Comparison of ENCODE assay signal across 20 mouse cellular contexts in the genomic region with DNA sequence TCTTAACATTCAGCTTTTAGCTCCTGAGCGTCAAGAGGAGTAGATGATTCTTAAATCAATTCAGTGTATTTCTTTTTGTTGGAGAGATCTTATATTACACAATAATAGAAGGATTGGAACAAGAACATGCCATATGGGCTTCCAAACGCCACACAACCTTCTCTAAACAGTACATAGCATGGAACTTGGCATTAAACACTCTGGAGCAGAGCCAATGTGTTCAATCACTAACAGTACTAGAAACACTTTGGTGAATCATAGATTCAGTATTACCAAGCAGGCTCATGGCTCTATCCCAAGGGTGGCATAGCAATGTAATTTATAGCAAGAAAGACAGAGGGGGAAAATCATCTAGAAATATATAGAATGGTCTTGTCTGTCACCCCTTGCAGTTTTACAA.
DNase-seq lines count a peak whose midpoint lies in the region; ATAC-seq and TF ChIP-seq lines count a peak whose summit lies in the region.
"Had no signal": no experiment of that assay in that cellular context is flagged by ENCODE, and none has a peak within 500 bp of the region (broad histone marks: within the 10 kb centered on the region; RNA-seq: fewer than 3 reads in every experiment).

No protein-coding gene starts in this region.

- peak; percentile 24 to 54 for DNase-seq in cerebellum, postnatal 10 days
- no peak for DNase-seq in cerebellum, adult 8-10 months
- peak; percentile 7 for DNase-seq in hindbrain, postnatal 0 days (ENCODE audit: low spot score)
- DNase-seq in NIH3T3 (ENCODE audit: low read depth), result peak; percentile 1
- DNase-seq in layer of hippocampus, adult 9-11 months, result peak; percentile 52
- DNase-seq in urinary bladder, postnatal 36 days (ENCODE audit: low spot score in 2 of 2), result no peak
- DNase-seq: cerebellum, adult 11-12 months; gastrocnemius, postnatal 10 days; heart, adult 18-20 months; heart, postnatal 4 days; kidney, adult 18-20 months; kidney, postnatal 10 days; liver; liver, postnatal 0 days had no signal

- no peak overlapping the region for H3K4me3 ChIP-seq in hindbrain, postnatal 0 days (ENCODE audit: low read length)
- H3K4me3 ChIP-seq in hindbrain, embryonic 13.5 days, result no peak overlapping the region
- H3K4me3 ChIP-seq: embryonic facial prominence, embryonic 13.5 days; midbrain, embryonic 10.5 days had no signal

- 55% methylated on average over 2 of the region's 2 CpGs for WGBS in hindbrain, postnatal 0 days
- WGBS in hindbrain, embryonic 13.5 days, result 58% methylated on average over 2 of the region's 2 CpGs

- no peak for TF ChIP-seq CTCF in hindbrain, postnatal 0 days (IDR thresholded peaks at IDR 0.05; ENCODE audit: low read depth)

- H3K4me1 ChIP-seq in hindbrain, postnatal 0 days (ENCODE audit: insufficient read depth, low read length), result no peaks in the 10 kb centered on the region
- H3K4me1 ChIP-seq in hindbrain, embryonic 13.5 days (replicated peaks), result no peaks in the 10 kb centered on the region
- H3K4me1 ChIP-seq: embryonic facial prominence, embryonic 13.5 days; midbrain, embryonic 10.5 days had no signal

- no peak overlapping the region for H3K4me2 ChIP-seq in hindbrain, postnatal 0 days (ENCODE audit: low read depth, low read length)
- H3K4me2 ChIP-seq in hindbrain, embryonic 13.5 days, result no peak overlapping the region
- H3K4me2 ChIP-seq: embryonic facial prominence, embryonic 13.5 days had no signal

- no peaks in the 10 kb centered on the region for H3K9me3 ChIP-seq in hindbrain, postnatal 0 days (ENCODE audit: low read length)
- no peaks in the 10 kb centered on the region for H3K9me3 ChIP-seq in hindbrain, embryonic 13.5 days
- H3K9me3 ChIP-seq: embryonic facial prominence, embryonic 13.5 days; G1E; midbrain, embryonic 10.5 days had no signal

- no peaks in the 10 kb centered on the region for H3K36me3 ChIP-seq in hindbrain, postnatal 0 days (ENCODE audit: insufficient read depth, low read length)
- no peaks in the 10 kb centered on the region for H3K36me3 ChIP-seq in hindbrain, embryonic 13.5 days
- H3K36me3 ChIP-seq: embryonic facial prominence, embryonic 13.5 days; G1E; midbrain, embryonic 10.5 days had no signal

- no peak overlapping the region for H3K9ac ChIP-seq in hindbrain, postnatal 0 days (replicated peaks; ENCODE audit: low read length)
- H3K9ac ChIP-seq in hindbrain, embryonic 13.5 days, result no peak overlapping the region
- H3K9ac ChIP-seq: embryonic facial prominence, embryonic 13.5 days; liver, postnatal 0 days had no signal

- no peak overlapping the region for H3K27ac ChIP-seq in hindbrain, postnatal 0 days
- H3K27ac ChIP-seq in hindbrain, embryonic 13.5 days, result no peak overlapping the region
- H3K27ac ChIP-seq: embryonic facial prominence, embryonic 13.5 days; midbrain, embryonic 10.5 days had no signal

- no peaks in the 10 kb centered on the region for H3K27me3 ChIP-seq in hindbrain, postnatal 0 days (ENCODE audit: insufficient read depth, low read length)
- no peaks in the 10 kb centered on the region for H3K27me3 ChIP-seq in hindbrain, embryonic 13.5 days
- H3K27me3 ChIP-seq: embryonic facial prominence, embryonic 13.5 days had no signal

- ATAC-seq in hindbrain, postnatal 0 days, result no peak
- no peak for ATAC-seq in hindbrain, embryonic 13.5 days (ENCODE audit: low FRiP score)
- ATAC-seq in megakaryocyte progenitor cell, adult 5-6 weeks (replicated peaks; ENCODE audit: poor library complexity), result no peak
- ATAC-seq: CD4-positive, CD25-positive, alpha-beta regulatory T cell, adult 4 months; liver, postnatal 0 days had no signal

Comparison
In these comparisons a context has a peak if more than half of its experiments do, and no peak if none do; other contexts are left out.
1. DNase-seq: peak in cerebellum, postnatal 10 days (2 of 2), hindbrain, postnatal 0 days (single experiment), NIH3T3 (single experiment) and layer of hippocampus, adult 9-11 months (single experiment); none in cerebellum, adult 8-10 months (single experiment) and urinary bladder, postnatal 36 days (0 of 2).